Mouse (Mus musculus): ENCODE results near the gene Hdac4. TPM values are rescaled to one million over a fixed set of nuclear protein-coding genes. Genes with fewer than 3 reads are reported as not detected.

Hdac4 gene
- polyA plus RNA-seq, 1 experiment from 2014 or later, result 34.7 TPM

GRCm38 (mm10) chr1:92202639-92203352 is 7.3 kb upstream of the Hdac4 start:
- peaks cover 8% of the 10 kb centered on the region; the same call in 1 of the 2 replicates for H3K4me1 ChIP-seq
- no peak overlapping the region for H3K4me2 ChIP-seq
- H3K9ac ChIP-seq, result no peak overlapping the region
- H3K27ac ChIP-seq, result peak overlapping the region; percentile 79
- WGBS, result 60% methylated on average over 17 of the region's 17 CpGs
- no peak for ATAC-seq (ENCODE audit: insufficient number of reproducible peaks, insufficient read depth, low FRiP score, low TSS enrichment, low read depth)
- H3K4me3 ChIP-seq, result no peak overlapping the region
- H3K9me3 ChIP-seq, result no peaks in the 10 kb centered on the region
- H3K27me3 ChIP-seq, result no peaks in the 10 kb centered on the region
- no peaks in the 10 kb centered on the region for H3K36me3 ChIP-seq

- H3K9ac ChIP-seq, result no peak overlapping the region
- H3K4me1 ChIP-seq, result no peaks in the 10 kb centered on the region
- 87% methylated on average over 3 of the region's 3 CpGs for WGBS
- no peak for ATAC-seq (ENCODE audit: insufficient number of reproducible peaks, insufficient read depth, low FRiP score, low TSS enrichment, low read depth)
- H3K27me3 ChIP-seq, result no peaks in the 10 kb centered on the region
- H3K36me3 ChIP-seq, result no peaks in the 10 kb centered on the region
- H3K4me3 ChIP-seq, result no peak overlapping the region
- no peaks in the 10 kb centered on the region for H3K9me3 ChIP-seq
- no peak overlapping the region for H3K27ac ChIP-seq
- H3K4me2 ChIP-seq, result no peak overlapping the region
Observed at GRCm38 (mm10) chr1:92190463-92190862, 5.0 kb downstream of the Hdac4 start.

- no peak overlapping the region for H3K4me3 ChIP-seq
- H3K9me3 ChIP-seq, result no peaks in the 10 kb centered on the region
- H3K27ac ChIP-seq, result no peak overlapping the region
- WGBS, result 92% methylated on average over 3 of the region's 3 CpGs
- no peaks in the 10 kb centered on the region for H3K4me1 ChIP-seq
- no peak overlapping the region for H3K4me2 ChIP-seq
- H3K36me3 ChIP-seq, result no peaks in the 10 kb centered on the region
- no peak overlapping the region for H3K9ac ChIP-seq
- no peak for ATAC-seq (ENCODE audit: insufficient number of reproducible peaks, insufficient read depth, low FRiP score, low TSS enrichment, low read depth)
- no peaks in the 10 kb centered on the region for H3K27me3 ChIP-seq
Observed at GRCm38 (mm10) chr1:92187137-92187536, 8.4 kb downstream of the Hdac4 start.

GRCm38 (mm10) chr1:92184600-92184999 is 10.9 kb downstream of the Hdac4 start:
- no peak overlapping the region for H3K4me3 ChIP-seq
- no peak overlapping the region for H3K4me2 ChIP-seq
- no peak for ATAC-seq (ENCODE audit: insufficient number of reproducible peaks, insufficient read depth, low FRiP score, low TSS enrichment, low read depth)
- 79% methylated on average over 1 of the region's 1 CpGs for WGBS
- no peak overlapping the region for H3K27ac ChIP-seq
- H3K4me1 ChIP-seq, result no peaks in the 10 kb centered on the region
- no peaks in the 10 kb centered on the region for H3K27me3 ChIP-seq
- H3K36me3 ChIP-seq, result no peaks in the 10 kb centered on the region
- H3K9ac ChIP-seq, result no peak overlapping the region
- no peaks in the 10 kb centered on the region for H3K9me3 ChIP-seq

GRCm38 (mm10) chr1:92183101-92183790 is 12.3 kb downstream of the Hdac4 start:
- Histone ChIP-seq H3K4me3 (no peak overlapping the region), H3K27me3 (no peaks in the 10 kb centered on the region), H3K27ac (no peak overlapping the region), H3K9ac (no peak overlapping the region), H3K36me3 (no peaks in the 10 kb centered on the region), H3K4me2 (no peak overlapping the region), H3K4me1 (peaks cover 9% of the 10 kb centered on the region), H3K9me3 (no peaks in the 10 kb centered on the region)
- no peak for ATAC-seq (ENCODE audit: insufficient number of reproducible peaks, insufficient read depth, low FRiP score, low TSS enrichment, low read depth)
- WGBS, result 76% methylated on average over 5 of the region's 5 CpGs

GRCm38 (mm10) chr1:92181970-92182369 is 13.5 kb downstream of the Hdac4 start:
- no peak overlapping the region for H3K27ac ChIP-seq
- no peaks in the 10 kb centered on the region for H3K9me3 ChIP-seq
- H3K36me3 ChIP-seq, result no peaks in the 10 kb centered on the region
- H3K4me3 ChIP-seq, result no peak overlapping the region
- H3K27me3 ChIP-seq, result no peaks in the 10 kb centered on the region
- no peak overlapping the region for H3K4me2 ChIP-seq
- no peak overlapping the region for H3K9ac ChIP-seq
- no peak for ATAC-seq (ENCODE audit: insufficient number of reproducible peaks, insufficient read depth, low FRiP score, low TSS enrichment, low read depth)
- H3K4me1 ChIP-seq, result peaks cover 22% of the 10 kb centered on the region
- 72% methylated on average over 2 of the region's 2 CpGs for WGBS

- peak overlapping the region; percentile 76 for H3K4me2 ChIP-seq
Observed at GRCm38 (mm10) chr1:92180141-92181137, 15.1 kb downstream of the Hdac4 start.

GRCm38 (mm10) chr1:92179489-92180006 is 16.0 kb downstream of the Hdac4 start:
- Histone ChIP-seq H3K4me2 (peak overlapping the region; percentile 76), H3K36me3 (no peaks in the 10 kb centered on the region), H3K27ac (peak overlapping the region; percentile 93), H3K27me3 (no peaks in the 10 kb centered on the region), H3K9ac (peak overlapping the region; percentile 90), H3K4me3 (peak overlapping the region; percentile 85), H3K9me3 (no peaks in the 10 kb centered on the region), H3K4me1 (peaks cover 31% of the 10 kb centered on the region)
- ATAC-seq (ENCODE audit: insufficient number of reproducible peaks, insufficient read depth, low FRiP score, low TSS enrichment, low read depth), result no peak
- WGBS, result 2% methylated on average over 53 of the region's 61 CpGs

More at GRCm38 (mm10) chr1:92180141-92181137, 15.1 kb downstream of the Hdac4 start:
- Histone ChIP-seq H3K36me3 (no peaks in the 10 kb centered on the region), H3K27ac (peak overlapping the region; percentile 99), H3K4me3 (peak overlapping the region; percentile 85), H3K4me1 (peaks cover 22% of the 10 kb centered on the region), H3K27me3 (no peaks in the 10 kb centered on the region), H3K9me3 (no peaks in the 10 kb centered on the region), H3K9ac (peak overlapping the region; percentile 90)
- peak; percentile 98 for ATAC-seq (ENCODE audit: insufficient number of reproducible peaks, insufficient read depth, low FRiP score, low TSS enrichment, low read depth)
- under 1% methylated on average over 96 of the region's 97 CpGs for WGBS

GRCm38 (mm10) chr1:92179070-92179469 is 16.4 kb downstream of the Hdac4 start:
- no peaks in the 10 kb centered on the region for H3K27me3 ChIP-seq
- peak overlapping the region; percentile 93 for H3K27ac ChIP-seq
- WGBS, result 3% methylated on average over 11 of the region's 11 CpGs
- H3K9ac ChIP-seq, result peak overlapping the region; percentile 90
- no peak for ATAC-seq (ENCODE audit: insufficient number of reproducible peaks, insufficient read depth, low FRiP score, low TSS enrichment, low read depth)
- H3K9me3 ChIP-seq, result no peaks in the 10 kb centered on the region
- peak overlapping the region; percentile 76 for H3K4me2 ChIP-seq
- H3K4me1 ChIP-seq, result peaks cover 32% of the 10 kb centered on the region
- H3K4me3 ChIP-seq, result peak overlapping the region; percentile 85
- H3K36me3 ChIP-seq, result no peaks in the 10 kb centered on the region

GRCm38 (mm10) chr1:92178021-92178895 is 17.2 kb downstream of the Hdac4 start:
- H3K9ac ChIP-seq, result peak overlapping the region; percentile 90
- H3K27me3 ChIP-seq, result no peaks in the 10 kb centered on the region
- peaks cover 38% of the 10 kb centered on the region for H3K4me1 ChIP-seq
- 16% methylated on average over 10 of the region's 10 CpGs for WGBS
- ATAC-seq (ENCODE audit: insufficient number of reproducible peaks, insufficient read depth, low FRiP score, low TSS enrichment, low read depth), result no peak
- H3K9me3 ChIP-seq, result no peaks in the 10 kb centered on the region
- peak overlapping the region; percentile 76 for H3K4me2 ChIP-seq
- H3K27ac ChIP-seq, result peak overlapping the region; percentile 76
- no peaks in the 10 kb centered on the region for H3K36me3 ChIP-seq
- H3K4me3 ChIP-seq, result peak overlapping the region; percentile 85

Data from embryonic facial prominence, embryonic 13.5 days (tissue).